ENCODE assay signal across 7 mouse cellular contexts in genomic region chr11:87802621-87803020, GRCm38 (mm10). TPM values are rescaled to one million over a fixed set of nuclear protein-coding genes. Genes with fewer than 3 reads are reported as not detected.
DNase-seq lines count a peak whose midpoint lies in the region; ATAC-seq and TF ChIP-seq lines count a peak whose summit lies in the region.

No protein-coding gene starts in this region.

- H3K4me3 ChIP-seq in intestine, postnatal 0 days (ENCODE audit: low read depth, low read length) = no peak overlapping the region
- no peak overlapping the region for H3K4me3 ChIP-seq in intestine, embryonic 16.5 days (ENCODE audit: low read length)
- peak overlapping the region; percentile 9; the same call in 1 of the 2 replicates for H3K4me3 ChIP-seq in olfactory bulb, adult 2 months (ENCODE audit: insufficient read depth, low read depth, low read length)

- no peak overlapping the region for H3K27ac ChIP-seq in intestine, postnatal 0 days (ENCODE audit: low read depth, low read length)
- no peak overlapping the region for H3K27ac ChIP-seq in intestine, embryonic 16.5 days (ENCODE audit: low read length)
- no peak overlapping the region for H3K27ac ChIP-seq in olfactory bulb, adult 2 months (ENCODE audit: insufficient read depth, low read depth, low read length)

- no peak for TF ChIP-seq POLR2A in olfactory bulb, adult 2 months (IDR thresholded peaks at IDR 0.05; ENCODE audit: insufficient read depth, low read depth, low read length)

- no peak overlapping the region for H3K4me2 ChIP-seq in intestine, postnatal 0 days (replicated peaks; ENCODE audit: low read depth)
- no peak overlapping the region for H3K4me2 ChIP-seq in intestine, embryonic 16.5 days (ENCODE audit: low read depth, low read length)

- ATAC-seq in intestine, postnatal 0 days = no peak
- ATAC-seq in intestine, embryonic 16.5 days = no peak

- DNase-seq in 416B (ENCODE audit: low read depth) (peak; percentile 45), ES-CJ7 (ENCODE audit: low read depth, low spot score) (peak; percentile 73)
- peak; percentile 43 for DNase-seq in layer of hippocampus, adult 9-11 months
- no peak for DNase-seq in testis, postnatal 14 days (ENCODE audit: low spot score)

- no peak overlapping the region for H3K9ac ChIP-seq in intestine, postnatal 0 days (ENCODE audit: low read depth, low read length)
- no peak overlapping the region for H3K9ac ChIP-seq in intestine, embryonic 16.5 days (ENCODE audit: low read depth, low read length)

- no peaks in the 10 kb centered on the region for H3K4me1 ChIP-seq in intestine, postnatal 0 days (replicated peaks; ENCODE audit: control insufficient read depth, insufficient read depth, low read length)
- no peaks in the 10 kb centered on the region for H3K4me1 ChIP-seq in intestine, embryonic 16.5 days (ENCODE audit: control insufficient read depth, insufficient read depth, low read length)
- peaks cover 20% of the 10 kb centered on the region for H3K4me1 ChIP-seq in olfactory bulb, adult 2 months (ENCODE audit: control insufficient read depth, insufficient read depth, low read length)

- no peaks in the 10 kb centered on the region for H3K9me3 ChIP-seq in intestine, postnatal 0 days (ENCODE audit: control insufficient read depth)
- H3K9me3 ChIP-seq in intestine, embryonic 16.5 days (ENCODE audit: control insufficient read depth, low read length) = no peaks in the 10 kb centered on the region

- H3K36me3 ChIP-seq in intestine, postnatal 0 days (ENCODE audit: control insufficient read depth, insufficient read depth) = no peaks in the 10 kb centered on the region
- H3K36me3 ChIP-seq in intestine, embryonic 16.5 days (ENCODE audit: control insufficient read depth, insufficient read depth, low read length) = no peaks in the 10 kb centered on the region

- 0 out of 2 replicates have a peak, but pooled peaks cover 2% of the 10 kb centered on the region for H3K27me3 ChIP-seq in intestine, postnatal 0 days (replicated peaks; ENCODE audit: control insufficient read depth, insufficient read depth, low read length)
- H3K27me3 ChIP-seq in intestine, embryonic 16.5 days (replicated peaks; ENCODE audit: control insufficient read depth, insufficient read depth, low read length) = no peaks in the 10 kb centered on the region

- 48% methylated on average over 14 of the region's 14 CpGs for WGBS in intestine, postnatal 0 days
- 47% methylated on average over 14 of the region's 14 CpGs for WGBS in intestine, embryonic 16.5 days
- WGBS in olfactory bulb, adult 2 months = 40% methylated on average over 14 of the region's 14 CpGs

- peak; percentile 81 for TF ChIP-seq CTCF in intestine, postnatal 0 days (IDR thresholded peaks at IDR 0.05; ENCODE audit: low read depth)
- TF ChIP-seq CTCF in olfactory bulb, adult 2 months (IDR thresholded peaks at IDR 0.05; ENCODE audit: insufficient read depth, low read depth, low read length) = peak; percentile 22; the same call in 1 of the 2 replicates

RNA-seq across cellular contexts. Expression of gene Mpo, which starts 9.2 kb away (rescaled TPM):
- polyA plus RNA-seq in intestine, postnatal 0 days (2015; fragmentation: Nextera tagmentation; extraction: Ambion mirVana) = 0.12 and 0.27 TPM in 2 replicates
- 1.8 and 6.1 TPM in 2 replicates for polyA plus RNA-seq in intestine, embryonic 16.5 days (2015; fragmentation: Nextera tagmentation; extraction: Ambion mirVana)
- not detected in 2 replicates for polyA plus RNA-seq in olfactory bulb, adult 2 months (2012; ENCODE audit: insufficient read depth, insufficient read length, low replicate concordance, missing spikeins)

RNA-seq across cellular contexts. Expression of gene Lpo, which starts 25.5 kb away (rescaled TPM):
- polyA plus RNA-seq in intestine, postnatal 0 days (2015; fragmentation: Nextera tagmentation; extraction: Ambion mirVana) = 0.22 TPM in 1 of 2 replicates, not detected in the other
- 0.04 TPM in 1 of 2 replicates, not detected in the other for polyA plus RNA-seq in intestine, embryonic 16.5 days (2015; fragmentation: Nextera tagmentation; extraction: Ambion mirVana)
- polyA plus RNA-seq in olfactory bulb, adult 2 months (2012; ENCODE audit: insufficient read depth, insufficient read length, low replicate concordance, missing spikeins) = not detected in 2 replicates

RNA-seq across cellular contexts. Expression of gene Tspoap1, which starts 42.3 kb away (rescaled TPM):
- 0.33 and 0.61 TPM in 2 replicates for polyA plus RNA-seq in intestine, postnatal 0 days (2015; fragmentation: Nextera tagmentation; extraction: Ambion mirVana)
- 0.83 and 1.2 TPM in 2 replicates for polyA plus RNA-seq in intestine, embryonic 16.5 days (2015; fragmentation: Nextera tagmentation; extraction: Ambion mirVana)
- not detected in 2 replicates for polyA plus RNA-seq in olfactory bulb, adult 2 months (2012; ENCODE audit: insufficient read depth, insufficient read length, low replicate concordance, missing spikeins)

RNA-seq across cellular contexts. Expression of gene Mks1, which starts 50.4 kb away (rescaled TPM):
- polyA plus RNA-seq in intestine, postnatal 0 days (2015; fragmentation: Nextera tagmentation; extraction: Ambion mirVana) = 2.4 and 2.6 TPM in 2 replicates
- 9.2 and 9.3 TPM in 2 replicates for polyA plus RNA-seq in intestine, embryonic 16.5 days (2015; fragmentation: Nextera tagmentation; extraction: Ambion mirVana)
- not detected in 2 replicates for polyA plus RNA-seq in olfactory bulb, adult 2 months (2012; ENCODE audit: insufficient read depth, insufficient read length, low replicate concordance, missing spikeins)

Comparison
In these comparisons a context has a peak if more than half of its experiments do, and no peak if none do; other contexts are left out.
1. RNA of gene Tspoap1, which starts 42.3 kb away (polyA plus RNA-seq): not detected in olfactory bulb, adult 2 months; 0.83 to 1.2 TPM in intestine, embryonic 16.5 days and 0.33 to 0.61 TPM in intestine, postnatal 0 days; every median in the first group is over 10 times any median in the second.